8 mouse cellular contexts compared by ENCODE assay signal in genomic region chr10:120872483-120872862, GRCm38 (mm10). TPM values are rescaled to one million over a fixed set of nuclear protein-coding genes. Genes with fewer than 3 reads are reported as not detected.
DNase-seq lines count a peak whose midpoint lies in the region; ATAC-seq and TF ChIP-seq lines count a peak whose summit lies in the region.

No protein-coding gene starts in this region.

- TF ChIP-seq EP300 in liver, embryonic 14.5 days (IDR thresholded peaks at IDR 0.05; ENCODE audit: low read depth): no peak

- H3K9me3 ChIP-seq in intestine, embryonic 16.5 days (ENCODE audit: control insufficient read depth, low read length): no peaks in the 10 kb centered on the region
- H3K9me3 ChIP-seq in liver, embryonic 14.5 days (ENCODE audit: control insufficient read depth, low read length): no peaks in the 10 kb centered on the region
- H3K9me3 ChIP-seq in neural tube, embryonic 13.5 days: no peaks in the 10 kb centered on the region

- peak in 1 of 2 experiments; percentile 19 for DNase-seq in spleen, adult 2 months (ENCODE audit: low read depth in 1 of 2, low spot score in 2 of 2)
- DNase-seq in spleen, adult 12 weeks (ENCODE audit: low spot score): no peak
- DNase-seq in cerebellum, adult 9-10 months: peak; percentile 40
- peak; percentile 64 to 65 for DNase-seq in heart, adult 18-20 months
- no peak for DNase-seq in liver, embryonic 14.5 days (ENCODE audit: low read depth in 3 of 3, low spot score in 3 of 3)

- H3K9ac ChIP-seq in intestine, embryonic 16.5 days (ENCODE audit: low read depth, low read length): peak overlapping the region; percentile 21; the same call in 1 of the 2 replicates
- no peak overlapping the region for H3K9ac ChIP-seq in liver, embryonic 14.5 days (replicated peaks)
- peak overlapping the region; percentile 35 for H3K9ac ChIP-seq in neural tube, embryonic 13.5 days

- 6% methylated on average over 13 of the region's 13 CpGs for WGBS in spleen, adult 2 months
- WGBS in intestine, embryonic 16.5 days: 2% methylated on average over 13 of the region's 13 CpGs
- 6% methylated on average over 13 of the region's 13 CpGs for WGBS in liver, embryonic 14.5 days (ENCODE audit: insufficient replicate concordance)
- 11% methylated on average over 13 of the region's 13 CpGs for WGBS in neural tube, embryonic 13.5 days

- no peaks in the 10 kb centered on the region; the same call in 1 of the 2 replicates for H3K4me1 ChIP-seq in spleen, adult 2 months (ENCODE audit: control insufficient read depth, insufficient read depth, insufficient read length)
- peaks cover 27% of the 10 kb centered on the region for H3K4me1 ChIP-seq in intestine, embryonic 16.5 days (ENCODE audit: control insufficient read depth, insufficient read depth, low read length)
- H3K4me1 ChIP-seq in liver, embryonic 14.5 days (replicated peaks; ENCODE audit: control insufficient read depth in 2 of 2, insufficient read depth in 2 of 2, low read length in 1 of 2): 0 out of 4 replicates have a peak, but pooled peaks cover 0 to 9% of the 10 kb centered on the region in 2 experiments
- H3K4me1 ChIP-seq in neural tube, embryonic 13.5 days (replicated peaks): peaks cover 17% of the 10 kb centered on the region

- no peaks in the 10 kb centered on the region for H3K36me3 ChIP-seq in spleen, adult 2 months (ENCODE audit: control insufficient read depth, insufficient read depth, low read length)
- no peaks in the 10 kb centered on the region for H3K36me3 ChIP-seq in intestine, embryonic 16.5 days (ENCODE audit: control insufficient read depth, insufficient read depth, low read length)
- H3K36me3 ChIP-seq in liver, embryonic 14.5 days (replicated peaks; ENCODE audit: control insufficient read depth, insufficient read depth, low read depth): no peaks in the 10 kb centered on the region
- H3K36me3 ChIP-seq in neural tube, embryonic 13.5 days: no peaks in the 10 kb centered on the region

- no peak for TF ChIP-seq POLR2A in spleen, adult 2 months (IDR thresholded peaks at IDR 0.05; ENCODE audit: low read depth, low read length)

- no peak overlapping the region for H3K27ac ChIP-seq in spleen, adult 2 months (ENCODE audit: insufficient read depth, low read length)
- H3K27ac ChIP-seq in intestine, embryonic 16.5 days (ENCODE audit: low read length): peak overlapping the region; percentile 31; the same call in 1 of the 2 replicates
- H3K27ac ChIP-seq in liver, embryonic 14.5 days: no peak overlapping the region
- 0 out of 2 replicates have a peak overlapping the region, but pooled peaks have one; percentile 52 for H3K27ac ChIP-seq in neural tube, embryonic 13.5 days (replicated peaks)

- peak overlapping the region; percentile 56 for H3K4me2 ChIP-seq in intestine, embryonic 16.5 days (ENCODE audit: low read depth, low read length)
- peak overlapping the region; percentile 42 for H3K4me2 ChIP-seq in liver, embryonic 14.5 days (ENCODE audit: low read depth)
- peak overlapping the region; percentile 57 for H3K4me2 ChIP-seq in neural tube, embryonic 13.5 days

- H3K4me3 ChIP-seq in spleen, adult 2 months (ENCODE audit: extremely low read depth, insufficient read depth, insufficient read length): no peak overlapping the region; the same call in 1 of the 2 replicates
- peak overlapping the region; percentile 28 for H3K4me3 ChIP-seq in intestine, embryonic 16.5 days (ENCODE audit: low read length)
- peak overlapping the region in 1 of 2 experiments; percentile 18; a peak in 1 of 4 replicates for H3K4me3 ChIP-seq in liver, embryonic 14.5 days (ENCODE audit: insufficient read depth in 1 of 2, low read depth in 2 of 2, low read length in 2 of 2)
- H3K4me3 ChIP-seq in neural tube, embryonic 13.5 days: peak overlapping the region; percentile 28

- H3K27me3 ChIP-seq in spleen, adult 2 months (ENCODE audit: control insufficient read depth, insufficient read depth, low read length): no peaks in the 10 kb centered on the region
- no peaks in the 10 kb centered on the region for H3K27me3 ChIP-seq in intestine, embryonic 16.5 days (replicated peaks; ENCODE audit: control insufficient read depth, insufficient read depth, low read length)
- H3K27me3 ChIP-seq in liver, embryonic 14.5 days (ENCODE audit: control insufficient read depth, insufficient read depth, low read length): no peaks in the 10 kb centered on the region
- H3K27me3 ChIP-seq in neural tube, embryonic 13.5 days: no peaks in the 10 kb centered on the region

- 0 out of 2 replicates have a peak, but pooled peaks have one; percentile 5 for TF ChIP-seq CTCF in spleen, adult 2 months (IDR thresholded peaks at IDR 0.05; ENCODE audit: extremely low read depth, insufficient read depth, insufficient read length, insufficient replicate concordance)
- peak; percentile 52 for TF ChIP-seq CTCF in liver, embryonic 14.5 days (IDR thresholded peaks at IDR 0.05; ENCODE audit: low read depth)

- peak; percentile 65 for ATAC-seq in intestine, embryonic 16.5 days
- ATAC-seq in liver, embryonic 14.5 days (ENCODE audit: insufficient read depth): no peak
- ATAC-seq in neural tube, embryonic 13.5 days (ENCODE audit: low read depth): peak; percentile 71
- no peak for ATAC-seq in erythroblast, adult 5-6 weeks (replicated peaks; ENCODE audit: low FRiP score, poor library complexity, severe bottlenecking)

RNA-seq across cellular contexts. Expression of gene Msrb3, which starts 26.4 kb away (rescaled TPM):
- 4.5 and 5.1 TPM in 2 replicates for polyA plus RNA-seq in spleen, adult 2 months (2012; rRNA removed)
- 10 to 100 TPM; 96.1 to 96.6 TPM for total RNA-seq in heart, adult 18-20 months (2021)
- polyA plus RNA-seq in intestine, embryonic 16.5 days (2015; fragmentation: Nextera tagmentation; extraction: Ambion mirVana): 11.2 and 14.0 TPM in 2 replicates
- 0.98 and 1.5 TPM in 2 replicates for polyA plus RNA-seq in liver, embryonic 14.5 days (2012; rRNA removed)
- polyA plus RNA-seq in liver, embryonic 14.5 days (2014; fragmentation: Nextera tagmentation; extraction: Ambion mirVana): 0.40 and 0.60 TPM in 2 replicates
- 1.0 and 1.8 TPM in 2 replicates for polyA plus RNA-seq in neural tube, embryonic 13.5 days (2015; fragmentation: Nextera tagmentation; extraction: Ambion mirVana)
- not detected in 2 replicates for total RNA-seq in erythroblast, adult 5-6 weeks (2015; ENCODE audit: low replicate concordance)
- 0.09 and 1.3 TPM in 2 replicates for total RNA-seq in erythroblast, adult 5-6 weeks (2017; ENCODE audit: low replicate concordance)

Comparison
In these comparisons a context has a peak if more than half of its experiments do, and no peak if none do; other contexts are left out.
1. DNase-seq: peak in cerebellum, adult 9-10 months (single experiment) and heart, adult 18-20 months (2 of 2); none in spleen, adult 12 weeks (single experiment) and liver, embryonic 14.5 days (0 of 3).
2. H3K27ac ChIP-seq: peak in intestine, embryonic 16.5 days (single experiment) and neural tube, embryonic 13.5 days (single experiment); none in spleen, adult 2 months (single experiment) and liver, embryonic 14.5 days (single experiment).
3. ATAC-seq: peak in intestine, embryonic 16.5 days (single experiment) and neural tube, embryonic 13.5 days (single experiment); none in liver, embryonic 14.5 days (single experiment) and erythroblast, adult 5-6 weeks (single experiment).
4. Peak in every context shown above with its lines, with median percentiles within 50 percentile points of each other: H3K4me2 ChIP-seq.